Mouse (Mus musculus) heart, embryonic 13.5 days (tissue): ENCODE results near the gene Elmod3. TPM values are rescaled to one million over a fixed set of nuclear protein-coding genes. Genes with fewer than 3 reads are reported as not detected.

ENCODE experiments used
- ATAC-seq: fragments of 200-750 bp; cut with Nextera tagmentation; 2 replicates; pipeline ENCODE4 v1.8.0; 2017; ENCODE audit warnings: moderate TSS enrichment; ENCODE audit not compliant: insufficient number of reproducible peaks, low FRiP score, low TSS enrichment; ENCODE audit errors: extremely low read depth
- H3K27ac ChIP-seq: fragments of 300-500 bp; sonication (generic); replicated peaks from 2 replicates; pipeline ENCODE4 v1.5.1; 2015; ENCODE audit warnings: moderate library complexity, mild to moderate bottlenecking, inconsistent platforms
- H3K27me3 ChIP-seq: fragments of 300-500 bp; sonication (generic); replicated peaks from 2 replicates; pipeline ENCODE4 v1.6.1; 2015; ENCODE audit warnings: mild to moderate bottlenecking, inconsistent platforms
- H3K36me3 ChIP-seq: fragments of 300-500 bp; sonication (generic); 2 replicates; pipeline ENCODE4 v1.6.1; 2015; ENCODE audit warnings: mild to moderate bottlenecking, inconsistent platforms
- H3K4me1 ChIP-seq: fragments of 300-500 bp; sonication (generic); 2 replicates; pipeline ENCODE4 v1.6.1; 2015; ENCODE audit warnings: inconsistent platforms
- H3K4me2 ChIP-seq: fragments of 300-500 bp; sonication (generic); 2 replicates; pipeline ENCODE4 v1.6.1; 2015; ENCODE audit warnings: inconsistent platforms, mild to moderate bottlenecking, moderate library complexity
- H3K4me3 ChIP-seq: fragments of 300-500 bp; sonication (generic); 2 replicates; pipeline ENCODE4 v1.5.1; 2015; ENCODE audit warnings: moderate library complexity, mild to moderate bottlenecking, inconsistent platforms
- H3K9ac ChIP-seq: fragments of 300-500 bp; sonication (generic); 2 replicates; pipeline ENCODE4 v1.6.1; 2015; ENCODE audit warnings: inconsistent platforms, mild to moderate bottlenecking, moderate library complexity
- H3K9me3 ChIP-seq: fragments of 300-500 bp; sonication (generic); 2 replicates; pipeline ENCODE4 v1.6.1; 2016; ENCODE audit warnings: inconsistent platforms
- WGBS: fragments of 180-500 bp; shearing (Covaris S2); methylation state at CpG from one replicate; pipeline ENCODE4 v1.1.7; 2015; ENCODE audit warnings: mixed read lengths; 5-methylcytosine and 5-hydroxymethylcytosine counted together
- polyA plus RNA-seq: library from polyadenylated mRNA; unstranded; fragments of >200 nt; fragmentation: Nextera tagmentation; extraction: Ambion mirVana; gene quantifications from 2 replicates; pipeline ENCODE4 v1.2.1, GENCODE M21; 2015

The Elmod3 gene
- polyA plus RNA-seq, 1 experiment from 2014 or later, result 10.6 TPM

DNA sequence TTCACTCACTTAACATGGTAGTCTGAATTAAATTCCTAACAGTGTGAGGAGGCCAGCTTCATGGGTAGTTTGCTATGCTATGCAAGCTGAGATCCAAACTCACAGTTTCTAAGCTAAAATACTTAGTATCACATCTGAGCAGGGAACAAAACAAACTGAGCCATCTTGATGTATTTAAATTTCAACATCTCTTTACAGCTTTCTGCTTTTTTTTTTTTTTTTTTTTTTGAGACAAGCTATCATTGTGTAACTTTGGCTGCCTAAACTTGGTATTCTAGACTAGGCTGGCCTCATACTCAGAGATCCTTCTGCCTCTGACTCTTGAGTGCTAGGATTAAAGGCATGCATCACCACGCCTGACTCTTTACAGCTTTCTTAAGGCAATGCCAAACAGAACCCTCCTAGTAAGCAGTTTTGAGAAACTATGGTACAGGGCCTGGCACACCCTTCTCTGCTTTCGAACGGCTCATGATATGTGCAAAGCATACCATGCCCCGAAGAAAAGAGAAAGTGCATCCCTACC is 10.5 kb upstream of the Elmod3 start:
- 82% methylated on average over 4 of the region's 4 CpGs for WGBS
- H3K4me2 ChIP-seq, result no peak overlapping the region
- H3K36me3 ChIP-seq, result peaks cover 92% of the 10 kb centered on the region
- H3K9me3 ChIP-seq, result no peaks in the 10 kb centered on the region
- H3K4me1 ChIP-seq, result peaks cover 13% of the 10 kb centered on the region; the same call in 1 of the 2 replicates
- no peak overlapping the region for H3K4me3 ChIP-seq
- H3K27ac ChIP-seq, result no peak overlapping the region
- no peak overlapping the region; the same call in 1 of the 2 replicates for H3K9ac ChIP-seq
- no peak for ATAC-seq
- H3K27me3 ChIP-seq, result no peaks in the 10 kb centered on the region

DNA sequence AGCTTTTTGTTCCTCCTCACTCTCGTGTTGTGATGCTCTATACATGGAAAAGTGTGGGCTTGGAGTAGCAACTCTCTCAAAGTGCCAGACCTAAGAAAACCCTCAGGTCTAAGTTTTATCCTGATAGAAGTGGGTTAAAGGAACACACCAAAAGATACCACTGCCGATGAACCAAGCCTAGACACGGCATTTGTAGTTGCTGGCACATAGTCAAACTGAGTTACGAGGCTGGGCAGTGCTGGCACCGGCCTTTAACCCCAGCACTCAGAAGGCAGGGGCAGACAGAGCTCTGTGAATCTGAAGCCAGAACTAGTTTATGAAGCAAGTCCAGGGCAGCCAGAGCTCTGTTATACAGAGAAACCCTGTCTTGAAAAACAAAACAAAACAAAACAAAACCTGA is 9.5 kb upstream of the Elmod3 start:
- Histone ChIP-seq H3K27me3 (no peaks in the 10 kb centered on the region), H3K4me1 (peaks cover 12% of the 10 kb centered on the region; the same call in 1 of the 2 replicates), H3K9ac (no peak overlapping the region), H3K27ac (no peak overlapping the region), H3K9me3 (no peaks in the 10 kb centered on the region), H3K4me3 (no peak overlapping the region), H3K4me2 (no peak overlapping the region), H3K36me3 (peaks cover 92% of the 10 kb centered on the region)
- 75% methylated on average over 5 of the region's 5 CpGs for WGBS
- ATAC-seq, result no peak

DNA sequence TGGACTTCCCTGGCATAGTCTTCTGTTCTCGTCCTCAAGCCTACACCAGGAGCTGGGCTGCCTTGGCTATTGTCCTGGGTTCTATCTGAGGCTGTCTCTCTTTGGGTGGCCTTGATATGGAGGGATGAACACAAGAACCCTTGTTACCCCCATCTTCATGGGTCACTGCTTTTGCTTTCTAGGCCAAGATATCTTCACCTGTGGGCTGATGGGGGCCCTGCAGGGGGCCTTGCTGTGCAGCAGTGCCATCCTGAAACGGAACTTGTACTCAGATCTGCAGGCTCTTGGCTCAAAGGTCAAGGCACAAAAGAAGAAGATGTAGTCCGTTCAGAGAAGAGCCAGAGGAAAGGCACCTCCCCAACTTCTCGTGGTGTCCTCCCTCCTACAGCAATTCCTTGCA is 8.8 kb upstream of the Elmod3 start:
- Histone ChIP-seq H3K36me3 (peaks cover 88% of the 10 kb centered on the region), H3K9ac (no peak overlapping the region), H3K27ac (no peak overlapping the region), H3K27me3 (no peaks in the 10 kb centered on the region), H3K4me1 (peaks cover 12% of the 10 kb centered on the region; the same call in 1 of the 2 replicates), H3K9me3 (no peaks in the 10 kb centered on the region), H3K4me2 (no peak overlapping the region), H3K4me3 (no peak overlapping the region)
- WGBS, result 81% methylated on average over 4 of the region's 4 CpGs
- no peak for ATAC-seq

DNA sequence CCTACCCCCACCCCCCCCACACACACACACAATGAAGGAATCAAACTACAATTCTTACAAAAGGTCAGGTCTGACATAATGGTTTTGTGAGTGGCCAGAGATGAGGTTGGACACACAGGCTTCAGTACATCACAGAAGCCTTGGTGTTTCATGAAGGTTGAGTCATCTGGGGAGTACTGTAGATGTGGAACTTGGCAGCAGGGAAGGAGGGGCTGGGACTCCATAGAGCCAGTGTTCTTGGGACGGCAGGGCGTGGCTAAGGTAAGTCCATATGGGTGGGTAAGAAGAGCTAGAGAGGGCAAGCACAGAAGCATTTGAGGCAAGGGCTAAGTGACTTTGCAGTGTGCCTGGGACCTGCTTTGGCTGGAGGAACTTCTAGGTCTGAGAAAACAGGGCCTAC is 5.9 kb upstream of the Elmod3 start:
- peaks cover 60% of the 10 kb centered on the region for H3K36me3 ChIP-seq
- WGBS, result 76% methylated on average over 2 of the region's 2 CpGs

DNA sequence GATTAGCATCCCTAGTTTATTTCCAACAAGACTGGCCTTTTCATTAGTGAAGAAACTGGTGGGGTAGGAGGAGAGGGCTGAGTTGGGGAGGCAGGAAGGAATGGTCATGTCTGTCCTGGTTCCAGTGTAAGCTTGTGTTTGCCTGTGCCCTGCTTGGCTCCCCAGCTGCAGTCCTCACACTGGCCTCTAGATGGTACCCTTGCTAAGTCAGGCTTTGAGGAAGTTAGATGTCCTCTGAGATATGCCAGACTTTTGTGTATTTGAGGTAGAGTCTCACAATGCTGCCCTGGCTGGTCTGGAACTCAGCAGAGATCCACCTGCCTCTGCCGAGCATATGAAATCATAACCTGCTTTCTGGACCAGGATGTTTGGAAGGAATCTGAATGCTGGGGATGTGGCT is 3.5 kb upstream of the Elmod3 start:
- H3K9ac ChIP-seq, result no peak overlapping the region
- ATAC-seq, result no peak
- peaks cover 40% of the 10 kb centered on the region for H3K36me3 ChIP-seq
- H3K4me1 ChIP-seq, result peaks cover 21% of the 10 kb centered on the region
- H3K4me3 ChIP-seq, result no peak overlapping the region
- no peak overlapping the region for H3K27ac ChIP-seq
- H3K4me2 ChIP-seq, result no peak overlapping the region
- WGBS, result 61% methylated on average over 1 of the region's 1 CpGs
- no peaks in the 10 kb centered on the region for H3K9me3 ChIP-seq
- no peaks in the 10 kb centered on the region for H3K27me3 ChIP-seq

More for the DNA sequence above, 5.9 kb upstream of the Elmod3 start:
- no peak for ATAC-seq
- Histone ChIP-seq H3K27ac (no peak overlapping the region), H3K9me3 (no peaks in the 10 kb centered on the region), H3K4me2 (no peak overlapping the region), H3K4me3 (no peak overlapping the region), H3K27me3 (no peaks in the 10 kb centered on the region), H3K9ac (no peak overlapping the region), H3K4me1 (peaks cover 5% of the 10 kb centered on the region)

DNA sequence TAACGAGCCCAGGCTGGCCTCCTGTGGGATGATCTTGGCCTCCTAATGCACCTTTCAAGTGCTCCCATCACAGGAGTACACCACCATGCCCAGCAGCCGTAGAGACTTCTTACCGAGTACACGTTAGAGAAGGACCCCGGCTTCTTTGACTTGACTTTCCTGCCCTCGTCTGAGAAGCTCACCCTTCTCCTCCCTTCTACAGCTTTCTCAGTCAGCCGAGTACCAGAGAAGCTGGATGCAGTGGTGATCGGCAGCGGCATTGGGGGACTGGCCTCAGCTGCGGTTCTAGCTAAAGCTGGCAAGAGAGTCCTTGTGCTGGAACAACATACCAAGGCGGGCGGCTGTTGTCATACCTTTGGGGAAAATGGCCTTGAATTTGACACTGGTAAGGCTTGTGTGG is 2.6 kb upstream of the Elmod3 start:
- H3K27ac ChIP-seq, result no peak overlapping the region
- no peaks in the 10 kb centered on the region for H3K9me3 ChIP-seq
- peaks cover 31% of the 10 kb centered on the region for H3K36me3 ChIP-seq
- ATAC-seq, result no peak
- no peaks in the 10 kb centered on the region for H3K27me3 ChIP-seq
- no peak overlapping the region for H3K4me2 ChIP-seq
- no peak overlapping the region for H3K4me3 ChIP-seq
- peaks cover 21% of the 10 kb centered on the region for H3K4me1 ChIP-seq
- WGBS, result 84% methylated on average over 12 of the region's 12 CpGs
- H3K9ac ChIP-seq, result no peak overlapping the region

DNA sequence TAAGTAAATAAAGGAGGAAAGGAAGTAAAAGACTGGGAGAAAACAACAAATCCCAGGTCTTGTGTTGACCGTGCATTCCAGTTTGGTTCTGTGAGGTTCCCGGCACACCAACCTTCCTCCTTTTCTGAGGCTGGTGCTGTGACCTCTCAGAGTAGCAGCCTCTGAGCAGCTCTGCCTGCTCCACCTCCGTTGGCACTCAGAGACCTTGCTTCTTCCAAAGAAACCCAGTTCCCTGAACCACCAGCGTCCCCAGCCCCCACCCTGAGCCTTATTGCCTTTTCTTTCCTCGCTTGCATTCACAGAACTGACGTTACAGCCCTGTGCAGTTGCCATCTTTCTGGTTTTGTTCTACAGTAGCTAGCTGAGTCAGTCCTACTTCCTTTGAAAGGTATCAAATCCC is 2.0 kb upstream of the Elmod3 start:
- H3K27me3 ChIP-seq, result no peaks in the 10 kb centered on the region
- H3K4me3 ChIP-seq, result no peak overlapping the region
- no peaks in the 10 kb centered on the region for H3K9me3 ChIP-seq
- no peak for ATAC-seq
- no peak overlapping the region for H3K9ac ChIP-seq
- WGBS, result 77% methylated on average over 6 of the region's 6 CpGs
- H3K4me1 ChIP-seq, result peaks cover 21% of the 10 kb centered on the region
- H3K4me2 ChIP-seq, result no peak overlapping the region
- H3K36me3 ChIP-seq, result peaks cover 25% of the 10 kb centered on the region
- H3K27ac ChIP-seq, result no peak overlapping the region

DNA sequence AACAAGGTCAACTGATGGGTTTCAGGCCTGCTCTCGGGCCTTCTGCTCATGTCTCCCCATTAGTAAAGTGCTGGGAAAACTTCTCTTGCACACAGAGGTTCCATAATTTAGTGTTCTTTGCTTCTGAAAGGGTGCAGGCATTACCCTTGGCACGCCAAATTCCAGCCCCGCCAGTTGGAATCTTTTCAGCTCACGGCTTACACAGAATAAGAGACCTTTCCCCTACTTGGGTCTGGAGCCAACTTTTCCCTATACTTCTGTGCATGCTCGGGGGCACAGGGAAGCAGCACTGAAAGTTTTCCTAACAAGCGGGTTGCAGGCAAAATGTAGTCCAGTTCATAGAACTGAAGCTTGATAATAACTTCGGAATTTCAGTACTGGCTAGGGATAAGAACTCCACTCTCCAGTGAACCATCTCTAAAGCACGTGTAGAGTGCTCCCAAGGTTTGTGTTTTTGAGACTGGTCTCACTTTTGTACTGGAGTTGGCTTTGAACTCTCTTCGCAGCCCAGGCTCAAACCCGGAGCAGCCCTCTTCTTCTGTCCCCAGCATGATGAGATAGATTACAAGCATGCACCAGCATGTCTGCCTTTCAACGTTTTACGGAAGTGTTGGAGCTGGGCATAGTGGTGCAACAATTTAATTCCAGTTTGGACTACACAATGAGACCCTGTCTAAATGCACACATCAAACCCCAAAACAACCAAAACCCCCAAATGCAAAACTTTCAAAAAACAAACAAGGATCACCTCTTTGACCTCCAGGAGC is 761 bp upstream of the Elmod3 start:
- peaks cover 13% of the 10 kb centered on the region for H3K36me3 ChIP-seq
- no peaks in the 10 kb centered on the region for H3K27me3 ChIP-seq
- H3K9ac ChIP-seq, result peak overlapping the region; percentile 88
- ATAC-seq, result no peak
- peak overlapping the region; percentile 91 for H3K27ac ChIP-seq
- H3K4me3 ChIP-seq, result peak overlapping the region; percentile 77
- peak overlapping the region; percentile 75 for H3K4me2 ChIP-seq
- no peaks in the 10 kb centered on the region for H3K9me3 ChIP-seq
- peaks cover 21% of the 10 kb centered on the region for H3K4me1 ChIP-seq
- WGBS, result 39% methylated on average over 12 of the region's 12 CpGs

DNA sequence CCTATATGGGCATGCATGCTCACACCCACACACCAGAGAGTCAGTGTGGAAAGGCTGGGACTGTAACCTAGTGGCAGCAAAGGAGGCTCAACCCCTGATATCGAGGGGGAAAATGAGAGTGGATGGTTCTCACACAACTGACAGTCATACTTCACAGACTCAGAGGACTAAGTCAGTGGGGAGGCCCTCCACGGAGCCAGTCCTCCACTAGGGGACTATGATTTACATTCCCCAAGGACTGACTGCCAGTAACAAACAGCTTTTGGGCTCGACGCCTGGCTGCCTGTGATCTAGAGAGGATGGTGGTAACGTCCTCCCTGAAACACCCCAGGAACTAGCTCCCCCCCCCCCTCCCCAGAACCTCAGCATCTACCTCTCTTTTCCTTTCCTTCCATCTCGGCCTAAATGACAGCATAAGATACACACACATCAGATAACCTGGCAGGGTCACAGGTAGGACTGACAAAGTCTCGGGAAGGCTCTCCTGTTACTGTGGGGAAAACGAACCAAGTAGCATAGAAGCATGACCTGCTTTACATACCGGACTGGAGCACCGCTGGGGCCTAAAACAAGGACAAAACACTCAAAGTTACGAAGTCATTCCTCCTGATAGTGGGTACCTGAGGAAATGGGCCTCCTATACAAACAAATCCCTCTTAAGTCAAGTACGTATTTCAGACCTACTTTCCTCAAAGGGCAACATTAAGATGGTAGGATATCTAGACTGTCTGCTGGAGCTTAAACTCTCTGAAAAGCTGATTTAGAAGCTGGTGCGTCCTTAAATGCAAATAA is 934 bp downstream of the Elmod3 start:
- Histone ChIP-seq H3K9me3 (no peaks in the 10 kb centered on the region), H3K27me3 (no peaks in the 10 kb centered on the region), H3K9ac (peak overlapping the region; percentile 78), H3K4me3 (peak overlapping the region; percentile 77), H3K36me3 (0 out of 2 replicates have a peak, but pooled peaks cover 3% of the 10 kb centered on the region), H3K4me1 (peaks cover 21% of the 10 kb centered on the region), H3K27ac (0 out of 2 replicates have a peak overlapping the region, but pooled peaks have one; percentile 8), H3K4me2 (peak overlapping the region; percentile 75)
- ATAC-seq, result no peak
- 43% methylated on average over 13 of the region's 13 CpGs for WGBS

DNA sequence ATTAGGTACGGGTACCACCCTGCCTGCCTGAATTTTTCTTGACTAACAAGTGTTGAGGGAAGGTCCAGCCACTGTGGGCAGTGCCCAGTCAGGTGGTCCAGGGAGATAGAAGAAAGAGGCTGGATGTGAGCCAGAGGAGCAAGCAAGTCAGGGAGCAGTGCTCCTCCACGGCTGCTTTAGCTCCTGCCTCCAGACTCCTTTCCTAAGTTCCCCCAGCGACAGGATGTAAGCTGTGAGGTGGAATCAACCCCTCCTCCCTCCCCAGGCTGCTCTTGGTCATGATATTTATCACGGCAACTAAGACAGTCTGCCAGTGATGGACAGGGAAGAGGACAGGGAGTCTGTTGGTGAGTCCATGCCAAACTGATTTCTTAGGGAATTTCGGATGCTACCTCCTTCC is 4.3 kb downstream of the Elmod3 start:
- H3K27ac ChIP-seq, result no peak overlapping the region
- no peaks in the 10 kb centered on the region for H3K27me3 ChIP-seq
- H3K4me3 ChIP-seq, result no peak overlapping the region
- WGBS, result 41% methylated on average over 5 of the region's 5 CpGs
- H3K36me3 ChIP-seq, result 0 out of 2 replicates have a peak, but pooled peaks cover 3% of the 10 kb centered on the region
- H3K4me1 ChIP-seq, result peaks cover 14% of the 10 kb centered on the region
- H3K9me3 ChIP-seq, result no peaks in the 10 kb centered on the region
- no peak overlapping the region for H3K4me2 ChIP-seq
- no peak overlapping the region for H3K9ac ChIP-seq
- ATAC-seq, result no peak

DNA sequence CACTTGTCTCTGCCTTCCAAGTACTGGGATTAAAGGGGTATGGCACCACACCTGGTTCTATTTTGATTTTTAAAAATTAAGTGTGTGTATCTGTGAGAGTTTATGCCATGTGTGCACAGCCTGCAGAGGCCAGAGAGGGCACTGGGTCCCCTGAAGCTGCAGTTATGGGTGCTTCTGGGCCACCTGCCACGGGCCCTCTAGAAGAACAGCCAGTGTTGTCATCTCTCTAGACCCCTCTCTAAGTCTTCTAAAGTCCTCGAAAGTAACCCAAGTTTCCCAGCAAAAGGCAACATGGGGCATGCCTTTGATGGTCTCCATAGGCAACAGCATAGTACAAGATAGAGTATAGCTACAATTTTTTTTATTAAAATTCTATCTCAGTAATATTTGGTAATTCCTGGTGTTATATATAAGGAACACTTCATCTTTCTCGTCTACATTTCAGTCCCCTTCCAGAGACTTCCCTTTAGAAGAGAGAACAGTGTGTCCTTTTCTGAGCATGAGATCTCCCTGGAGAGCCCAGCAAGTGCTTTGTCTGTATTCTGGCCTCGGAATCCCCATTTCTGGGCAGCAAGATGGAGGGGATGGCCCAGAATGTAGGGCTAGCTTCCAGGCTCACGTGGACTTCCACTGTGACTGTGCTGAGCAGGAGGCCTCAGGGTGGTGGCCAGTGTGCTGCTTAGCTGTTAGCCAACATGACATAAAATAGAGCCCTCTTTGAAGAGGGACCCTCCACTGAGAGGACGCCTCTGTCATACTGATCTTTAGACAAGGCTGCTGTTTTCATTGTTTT is 5.0 kb downstream of the Elmod3 start:
- Histone ChIP-seq H3K36me3 (0 out of 2 replicates have a peak, but pooled peaks cover 3% of the 10 kb centered on the region), H3K4me2 (no peak overlapping the region), H3K4me1 (peaks cover 10% of the 10 kb centered on the region), H3K9me3 (no peaks in the 10 kb centered on the region), H3K27me3 (no peaks in the 10 kb centered on the region), H3K4me3 (no peak overlapping the region), H3K27ac (no peak overlapping the region), H3K9ac (no peak overlapping the region)
- ATAC-seq, result no peak
- 74% methylated on average over 6 of the region's 6 CpGs for WGBS
